Mouse (Mus musculus): ENCODE results near the gene Dap.

The Dap gene

GRCm38 (mm10) chr15:31302293-31302990, 78.3 kb downstream of the Dap start:
- DNase-seq (ENCODE audit: low spot score in 2 of 2): no peak

DNA sequence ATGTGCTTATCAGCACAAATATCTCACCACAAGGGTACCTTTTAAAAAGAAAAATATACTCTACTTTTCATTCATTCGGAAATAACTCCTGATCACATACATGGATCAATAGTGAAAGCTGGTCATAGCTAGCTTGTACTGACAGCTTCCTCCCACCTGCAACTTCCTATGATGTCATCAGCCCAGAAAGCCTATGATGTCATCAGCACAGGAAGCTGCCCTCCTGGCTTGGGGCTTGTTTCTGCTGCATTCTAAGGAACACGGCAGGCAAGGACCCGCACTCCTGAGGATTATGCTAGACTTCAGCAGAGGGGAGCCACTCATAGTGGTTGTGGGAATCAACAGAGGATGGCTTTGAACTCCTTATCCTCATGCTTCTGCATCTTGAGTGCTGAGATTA, 80.2 kb downstream of the Dap start:
- DNase-seq (ENCODE audit: low spot score in 2 of 2): no peak

DNA sequence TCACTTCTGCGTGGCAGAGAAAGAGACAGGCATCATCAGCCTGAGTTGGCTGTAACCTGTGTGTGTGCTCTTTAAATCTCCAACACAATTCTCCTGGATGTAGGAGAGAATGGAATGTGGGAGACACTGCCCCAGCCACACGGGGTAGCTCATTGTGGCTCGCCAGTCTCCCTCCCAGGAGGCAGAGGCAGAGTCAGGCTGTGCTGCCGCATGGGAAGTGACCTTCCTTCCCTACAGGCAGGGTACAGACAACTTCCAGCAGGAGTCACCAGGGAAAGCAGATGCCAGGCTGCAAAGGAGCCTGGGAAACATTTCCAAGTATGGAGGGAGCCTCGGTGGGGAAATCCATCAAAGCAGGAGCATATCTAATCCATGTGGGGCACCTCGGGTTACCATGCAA, 81.1 kb downstream of the Dap start:
- no peak for DNase-seq (ENCODE audit: low spot score in 2 of 2)

DNA sequence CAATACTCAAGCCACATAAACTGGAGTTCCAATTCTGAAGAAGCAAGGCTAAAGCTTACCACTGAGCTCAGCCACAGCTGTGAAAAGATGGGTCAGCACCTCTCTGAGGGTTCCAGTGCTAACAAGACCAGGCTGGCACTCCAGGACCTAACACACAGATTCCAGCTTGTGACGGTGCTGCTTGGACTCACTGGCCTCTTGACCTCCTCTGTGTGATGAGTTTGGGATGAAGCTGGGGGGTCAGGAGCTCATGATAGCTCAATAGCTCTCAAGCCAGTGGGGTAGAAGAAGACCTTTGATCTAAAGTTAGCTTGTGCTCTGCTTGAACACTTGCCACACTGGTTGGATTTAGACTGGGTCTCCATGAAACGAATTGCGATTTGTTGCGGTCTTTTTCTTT, 82.6 kb downstream of the Dap start:
- DNase-seq (ENCODE audit: low spot score in 2 of 2): no peak

GRCm38 (mm10) chr15:31309526-31309925, 85.4 kb downstream of the Dap start:
- no peak for DNase-seq (ENCODE audit: low spot score in 2 of 2)

- no peak for DNase-seq (ENCODE audit: low spot score in 2 of 2)
Measured at GRCm38 (mm10) chr15:31312001-31312400, 87.9 kb downstream of the Dap start.

DNA sequence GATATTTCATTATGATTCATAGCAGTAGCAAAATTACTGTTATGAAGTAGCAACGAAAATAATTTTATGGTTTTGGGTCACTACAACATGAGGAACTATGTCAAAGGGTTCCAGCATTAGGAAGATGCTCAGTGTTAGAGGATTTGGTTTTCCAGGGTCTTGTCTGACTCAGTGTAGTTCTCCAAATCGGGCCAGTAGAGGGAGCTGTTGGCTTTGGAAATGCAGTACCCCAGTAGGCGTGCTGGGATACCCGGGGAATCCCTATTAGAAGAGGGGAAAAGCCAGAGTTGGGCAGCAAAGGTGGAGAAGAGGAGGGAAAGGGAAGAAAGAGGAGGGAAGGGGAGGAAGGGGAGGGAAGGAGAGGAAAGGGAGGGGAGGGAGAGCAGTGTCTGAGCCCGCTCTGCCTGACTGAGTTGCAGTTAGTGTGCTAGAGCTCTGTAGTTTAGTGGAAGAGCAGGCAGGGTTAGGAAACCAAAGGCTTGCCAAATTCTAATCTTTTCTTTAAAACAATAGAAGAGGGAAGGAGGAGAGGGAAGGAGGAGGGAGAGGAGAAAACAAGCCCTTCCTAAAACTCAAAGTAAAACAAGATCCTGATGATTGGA, 91.6 kb downstream of the Dap start:
- DNase-seq (ENCODE audit: low spot score in 2 of 2): peak in 1 of 2 experiments; percentile 86

GRCm38 (mm10) chr15:31317056-31317805, 93.1 kb downstream of the Dap start:
- DNase-seq (ENCODE audit: low spot score in 2 of 2): no peak

DNA sequence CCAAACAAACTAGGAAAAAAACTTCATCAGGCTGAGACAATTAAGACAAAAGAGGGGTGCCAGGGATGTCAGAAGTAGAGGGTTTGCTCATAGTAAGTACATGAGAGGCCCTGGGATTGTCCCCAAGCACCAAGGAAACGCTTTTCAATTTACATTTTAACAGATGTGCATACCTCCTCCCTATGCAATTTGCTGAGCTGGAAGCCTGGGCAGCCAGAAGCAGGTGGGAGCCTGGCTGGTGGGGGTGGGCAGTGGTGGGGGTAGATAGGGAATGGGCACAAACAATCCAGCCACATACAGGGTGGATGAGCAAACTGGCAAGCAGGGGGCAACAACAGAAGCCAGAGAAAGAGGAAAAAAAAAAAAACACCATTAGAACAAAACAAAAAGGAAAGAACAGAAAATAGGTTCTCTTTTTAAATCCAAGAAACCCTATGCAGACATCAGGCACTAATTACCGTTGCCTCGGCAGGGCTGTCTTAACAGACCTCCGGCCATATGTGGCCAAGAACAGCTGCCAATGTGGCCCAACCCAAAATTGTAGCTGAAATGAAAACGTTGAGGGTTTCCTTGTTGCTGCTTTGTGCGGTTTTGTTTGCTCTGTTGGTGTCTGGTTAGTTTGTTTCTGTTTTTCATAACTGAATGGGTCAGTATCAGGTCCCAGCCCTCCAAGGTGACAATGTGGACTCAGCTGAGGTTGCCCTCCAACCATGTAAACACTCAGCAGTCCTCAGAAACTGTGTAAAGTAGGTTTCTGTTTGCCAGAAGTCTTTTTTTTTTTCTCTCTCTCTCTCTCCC, 94.2 kb downstream of the Dap start:
- no peak for DNase-seq (ENCODE audit: low spot score in 2 of 2)

DNA sequence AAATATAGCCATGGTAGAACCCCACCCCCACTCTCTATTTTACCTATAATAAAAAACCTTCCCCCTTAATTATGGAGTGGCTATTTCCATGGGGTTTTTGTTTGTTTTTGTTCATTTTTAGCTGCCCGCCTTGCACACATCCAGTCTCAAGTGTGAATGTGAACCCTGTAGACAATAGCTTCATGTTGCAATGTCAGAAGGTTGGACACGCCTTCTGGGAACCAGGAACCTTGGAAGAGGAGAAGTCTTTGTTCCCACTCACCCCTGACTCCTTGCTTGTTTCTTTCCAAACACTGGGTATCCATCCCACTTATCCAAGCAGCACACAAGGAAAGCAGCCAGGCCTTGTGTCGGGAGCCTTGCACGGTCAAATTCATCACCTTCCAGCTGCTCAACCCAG, 94.9 kb downstream of the Dap start:
- no peak for DNase-seq (ENCODE audit: low spot score in 2 of 2)

DNA sequence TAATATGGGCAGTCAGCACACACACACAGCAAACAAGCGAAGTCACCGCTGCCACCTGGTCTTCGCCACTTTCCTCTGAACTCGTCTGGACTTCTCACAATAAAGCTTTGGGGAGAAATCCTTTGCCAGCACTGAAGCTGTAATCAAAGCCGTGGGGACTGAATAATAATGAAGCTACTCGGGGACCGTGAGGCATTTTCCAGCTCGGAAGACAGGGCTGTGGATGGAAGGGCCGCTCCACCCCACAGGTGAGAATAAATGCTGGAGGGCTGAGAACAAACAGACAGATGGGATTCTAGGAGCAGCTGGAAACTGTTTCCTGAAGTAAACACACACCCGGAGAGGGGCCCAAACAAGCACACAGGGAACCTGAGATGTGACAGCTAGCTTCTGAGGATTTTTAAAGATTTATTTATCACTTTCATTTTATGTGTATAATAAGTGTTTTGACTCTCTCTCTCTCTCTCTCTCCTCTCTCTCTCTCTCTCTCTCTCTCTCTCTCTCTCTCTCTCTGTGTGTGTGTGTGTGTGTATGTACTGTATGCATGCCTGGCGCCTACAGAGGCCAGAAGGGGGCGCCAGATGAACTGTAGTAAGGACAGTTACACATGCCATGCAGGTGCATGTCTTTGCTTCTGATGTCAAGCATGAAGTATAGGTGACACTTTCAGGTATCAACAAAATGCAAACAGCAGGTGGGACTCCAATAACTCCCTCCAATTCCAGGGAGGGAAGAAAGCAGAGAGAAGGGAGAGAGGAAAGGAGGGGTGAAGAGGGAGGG, 96.7 kb downstream of the Dap start:
- DNase-seq (ENCODE audit: low spot score in 2 of 2): no peak

- no peak for DNase-seq (ENCODE audit: low spot score in 2 of 2)
Measured at GRCm38 (mm10) chr15:31323684-31324083, 99.6 kb downstream of the Dap start.

Data from left cerebral cortex, adult 9 months (tissue).